Mouse (Mus musculus) hindbrain, embryonic 14.5 days (tissue): ENCODE measurements around the gene Cldn34b4. TPM values are rescaled to one million over a fixed set of nuclear protein-coding genes. Genes with fewer than 3 reads are reported as not detected.

ENCODE experiments used
- ATAC-seq: fragments of 200-750 bp; cut with Nextera tagmentation; 2 replicates; pipeline ENCODE4 v1.8.0; 2017; ENCODE audit warnings: moderate number of reproducible peaks, mild to moderate bottlenecking, moderate TSS enrichment, moderate library complexity; ENCODE audit not compliant: low FRiP score
- DNase-seq: peaks from one replicate; pipeline ENCODE4 v3.0.0-alpha.2; 2015; ENCODE audit warnings: low spot score
- H3K27ac ChIP-seq: fragments of 300-500 bp; sonication (generic); 2 replicates; pipeline ENCODE4 v1.5.1; 2014; ENCODE audit warnings: mild to moderate bottlenecking, moderate library complexity
- H3K27me3 ChIP-seq: fragments of 300-500 bp; sonication (generic); 2 replicates; pipeline ENCODE4 v1.6.1; 2014; ENCODE audit warnings: mild to moderate bottlenecking, low read length, mixed read lengths; ENCODE audit not compliant: control insufficient read depth, insufficient read depth
- H3K36me3 ChIP-seq: fragments of 300-500 bp; sonication (generic); replicated peaks from 2 replicates; pipeline ENCODE4 v1.6.1; 2014; ENCODE audit not compliant: control insufficient read depth, insufficient read depth
- H3K4me1 ChIP-seq: fragments of 300-500 bp; sonication (generic); replicated peaks from 2 replicates; pipeline ENCODE4 v1.6.1; 2014; ENCODE audit warnings: antibody characterized with exemption, low read length, mixed read lengths; ENCODE audit not compliant: control insufficient read depth, insufficient read depth
- H3K4me2 ChIP-seq: fragments of 300-500 bp; sonication (generic); replicated peaks from 2 replicates; pipeline ENCODE4 v1.6.1; 2014; ENCODE audit warnings: mild to moderate bottlenecking, moderate library complexity
- H3K4me3 ChIP-seq: fragments of 300-500 bp; sonication (generic); replicated peaks from 2 replicates; pipeline ENCODE4 v1.5.1; 2014; ENCODE audit warnings: mild to moderate bottlenecking, low read length
- H3K9ac ChIP-seq: fragments of 300-500 bp; sonication (generic); 2 replicates; pipeline ENCODE4 v1.6.1; 2014
- H3K9me3 ChIP-seq: fragments of 300-500 bp; sonication (generic); 2 replicates; pipeline ENCODE4 v1.6.1; 2016; ENCODE audit warnings: low read length; ENCODE audit not compliant: control insufficient read depth
- WGBS: fragments of 180-500 bp; shearing (Covaris S2); extraction: QIAGEN DNeasy Blood & Tissue Kit; methylation state at CpG from one replicate; pipeline ENCODE4 v1.1.7; 2014; 5-methylcytosine and 5-hydroxymethylcytosine counted together
- polyA plus RNA-seq: library from polyadenylated mRNA; unstranded; fragments of >200 nt; fragmentation: Nextera tagmentation; extraction: Ambion mirVana; gene quantifications from 2 replicates; pipeline ENCODE4 v1.2.1, GENCODE M21; 2014

Cldn34b4 gene
- polyA plus RNA-seq: not detected in 2 replicates

- no peak within 1 kb of the TSS for H3K27ac ChIP-seq
- no peak within 1 kb of the TSS for H3K9ac ChIP-seq
- no peaks in the 10 kb centered on the region for H3K9me3 ChIP-seq
- ATAC-seq: no peak
- no peaks in the 10 kb centered on the region for H3K36me3 ChIP-seq
- no peak within 1 kb of the TSS for H3K4me3 ChIP-seq
- H3K4me1 ChIP-seq: no peaks in the 10 kb centered on the region
- no peaks in the 10 kb centered on the region for H3K27me3 ChIP-seq
- no peak within 1 kb of the TSS for H3K4me2 ChIP-seq
- no peak for DNase-seq
- 90% methylated on average over 3 of the region's 3 CpGs for WGBS
Measured at GRCm38 (mm10) chrX:76393050-76393449, at the start of gene Cldn34b4. Gene Cldn34b4 (plus strand): TSS chrX:76393350.

Other genes starting within 250 kb of the Cldn34b4 start
- not detected in 2 replicates for gene Cldn34b3, start 129.0 kb upstream of the Cldn34b4 start, polyA plus RNA-seq
- gene Cldn34d, start 209.6 kb downstream of the Cldn34b4 start, polyA plus RNA-seq: not detected in 2 replicates